Mouse (Mus musculus): ENCODE data around the gene Rhbdf2. TPM values are rescaled to one million over a fixed set of nuclear protein-coding genes. Genes with fewer than 3 reads are reported as not detected.

Rhbdf2 gene
- polyA plus RNA-seq, 1 experiment, result 10.1 TPM

GRCm38 (mm10) chr11:116653234-116653633 lies 26.4 kb upstream of the Rhbdf2 start, which contains the start of gene Prcd:
TSS of gene Prcd (plus strand) at chr11:116653534.
- Histone ChIP-seq H3K4me1 (ENCODE audit: control insufficient read depth, insufficient read depth, low read length) (0 out of 2 replicates have a peak, but pooled peaks cover under 1% of the 10 kb centered on the region), H3K4me3 (ENCODE audit: insufficient read depth, low read length) (peak within 1 kb of the TSS; percentile 20), H3K27ac (ENCODE audit: insufficient read depth, low read length) (no peak within 1 kb of the TSS)
- no peak for TF ChIP-seq POLR2A (IDR thresholded peaks at IDR 0.05; ENCODE audit: low read depth, low read length)
- no peak for TF ChIP-seq CTCF (IDR thresholded peaks at IDR 0.05; ENCODE audit: borderline replicate concordance, insufficient read depth, low read length)

GRCm38 (mm10) chr11:116652330-116653098 lies 25.7 kb upstream of the Rhbdf2 start:
- TF ChIP-seq POLR2A (IDR thresholded peaks at IDR 0.05; ENCODE audit: low read depth, low read length) (no peak), CTCF (IDR thresholded peaks at IDR 0.05; ENCODE audit: borderline replicate concordance, insufficient read depth, low read length) (no peak)
- no peak overlapping the region for H3K27ac ChIP-seq (ENCODE audit: insufficient read depth, low read length)
- no peak overlapping the region for H3K4me3 ChIP-seq (ENCODE audit: insufficient read depth, low read length)
- 0 out of 2 replicates have a peak, but pooled peaks cover 3% of the 10 kb centered on the region for H3K4me1 ChIP-seq (ENCODE audit: control insufficient read depth, insufficient read depth, low read length)

GRCm38 (mm10) chr11:116651339-116651738 lies 24.5 kb upstream of the Rhbdf2 start:
- TF ChIP-seq POLR2A (IDR thresholded peaks at IDR 0.05; ENCODE audit: low read depth, low read length), result no peak
- TF ChIP-seq CTCF (IDR thresholded peaks at IDR 0.05; ENCODE audit: borderline replicate concordance, insufficient read depth, low read length), result no peak
- no peak overlapping the region for H3K27ac ChIP-seq (ENCODE audit: insufficient read depth, low read length)
- H3K4me3 ChIP-seq (ENCODE audit: insufficient read depth, low read length), result no peak overlapping the region
- H3K4me1 ChIP-seq (ENCODE audit: control insufficient read depth, insufficient read depth, low read length), result 0 out of 2 replicates have a peak, but pooled peaks cover 3% of the 10 kb centered on the region

DNA sequence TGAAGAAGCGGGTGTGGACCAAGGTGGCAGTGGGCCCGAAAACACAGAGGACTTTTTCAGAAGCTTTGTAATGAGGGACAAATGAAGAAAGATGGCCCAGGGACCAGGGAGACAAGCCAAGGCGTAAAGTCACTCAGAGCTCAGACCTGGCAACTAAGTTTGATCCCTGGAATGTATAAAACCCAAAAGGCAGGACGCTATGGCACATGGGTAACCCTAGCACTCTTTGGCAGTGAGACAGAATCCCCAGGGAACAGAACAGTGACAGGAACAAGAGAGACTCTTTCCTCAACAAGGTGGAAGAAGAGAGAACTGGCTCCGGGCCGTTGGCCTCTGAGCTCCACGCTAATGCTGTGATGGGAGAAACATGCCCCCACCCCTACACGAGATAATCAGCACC lies 24.0 kb upstream of the Rhbdf2 start:
- no peak for TF ChIP-seq POLR2A (IDR thresholded peaks at IDR 0.05; ENCODE audit: low read depth, low read length)
- TF ChIP-seq CTCF (IDR thresholded peaks at IDR 0.05; ENCODE audit: borderline replicate concordance, insufficient read depth, low read length), result no peak
- 0 out of 2 replicates have a peak, but pooled peaks cover 3% of the 10 kb centered on the region for H3K4me1 ChIP-seq (ENCODE audit: control insufficient read depth, insufficient read depth, low read length)
- no peak overlapping the region for H3K4me3 ChIP-seq (ENCODE audit: insufficient read depth, low read length)
- no peak overlapping the region for H3K27ac ChIP-seq (ENCODE audit: insufficient read depth, low read length)

- H3K4me3 ChIP-seq (ENCODE audit: insufficient read depth, low read length), result no peak overlapping the region
- H3K27ac ChIP-seq (ENCODE audit: insufficient read depth, low read length), result no peak overlapping the region
- 0 out of 2 replicates have a peak, but pooled peaks cover 3% of the 10 kb centered on the region for H3K4me1 ChIP-seq (ENCODE audit: control insufficient read depth, insufficient read depth, low read length)
- TF ChIP-seq CTCF (IDR thresholded peaks at IDR 0.05; ENCODE audit: borderline replicate concordance, insufficient read depth, low read length), result no peak
- no peak for TF ChIP-seq POLR2A (IDR thresholded peaks at IDR 0.05; ENCODE audit: low read depth, low read length)
Observed at GRCm38 (mm10) chr11:116649711-116650337, 23.0 kb upstream of the Rhbdf2 start.

DNA sequence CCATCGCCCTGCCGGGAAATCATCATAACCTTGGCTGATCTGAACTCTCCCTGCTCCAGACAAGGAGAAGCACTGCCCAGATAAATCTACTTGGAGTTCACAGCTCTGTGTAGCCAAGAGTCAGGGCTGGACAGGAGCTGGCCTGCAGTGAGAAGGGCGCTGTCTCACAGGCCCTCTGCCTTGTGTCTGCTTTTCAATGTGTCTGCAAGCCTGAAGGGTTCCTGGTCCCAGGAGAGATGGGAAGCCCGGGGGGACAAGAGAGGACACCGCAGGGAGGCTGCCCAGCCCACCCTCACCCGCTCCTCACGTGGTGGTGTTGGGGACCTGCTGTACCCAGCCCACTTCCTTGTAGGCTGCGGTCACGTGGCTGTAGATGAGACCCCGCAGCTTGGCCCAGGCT lies 22.2 kb upstream of the Rhbdf2 start:
- Histone ChIP-seq H3K4me3 (ENCODE audit: insufficient read depth, low read length) (no peak overlapping the region), H3K27ac (ENCODE audit: insufficient read depth, low read length) (no peak overlapping the region), H3K4me1 (ENCODE audit: control insufficient read depth, insufficient read depth, low read length) (0 out of 2 replicates have a peak, but pooled peaks cover 3% of the 10 kb centered on the region)
- TF ChIP-seq CTCF (IDR thresholded peaks at IDR 0.05; ENCODE audit: borderline replicate concordance, insufficient read depth, low read length) (no peak), POLR2A (IDR thresholded peaks at IDR 0.05; ENCODE audit: low read depth, low read length) (no peak)

GRCm38 (mm10) chr11:116648213-116648921 lies 21.5 kb upstream of the Rhbdf2 start:
- H3K4me1 ChIP-seq (ENCODE audit: control insufficient read depth, insufficient read depth, low read length), result 0 out of 2 replicates have a peak, but pooled peaks cover 3% of the 10 kb centered on the region

DNA sequence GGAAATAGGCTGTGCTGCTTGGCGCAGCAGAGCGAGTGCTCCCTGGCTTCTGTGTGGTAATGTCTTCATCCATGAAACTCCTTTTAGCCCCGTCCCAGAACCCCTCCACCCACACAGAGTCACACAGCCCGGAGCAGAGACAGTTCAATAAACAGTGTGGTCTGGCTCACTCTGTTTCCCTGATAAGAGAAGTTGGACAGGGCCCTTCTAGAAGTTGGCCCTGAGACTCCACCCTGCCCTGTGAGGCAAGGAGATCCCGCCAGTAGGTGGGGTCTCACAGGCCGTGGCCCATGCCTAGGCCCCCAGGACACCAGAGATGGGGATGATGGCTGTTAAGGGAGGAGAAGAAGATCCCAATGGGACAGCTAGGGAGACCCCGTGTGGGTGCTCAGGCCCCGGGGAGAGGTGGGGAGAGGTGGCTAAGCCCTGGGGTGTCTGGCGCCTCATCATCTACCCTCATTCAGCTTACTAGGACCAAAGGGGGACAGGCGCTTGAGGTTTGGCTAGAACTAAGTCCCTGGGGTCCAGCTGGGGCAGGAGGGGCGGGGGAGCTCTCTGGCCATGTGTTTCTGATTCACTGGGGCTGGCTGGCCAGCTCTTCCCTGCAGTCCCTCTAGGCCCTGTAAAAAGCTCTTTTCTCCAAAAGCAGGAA lies 20.6 kb upstream of the Rhbdf2 start:
- 0 out of 2 replicates have a peak, but pooled peaks cover 3% of the 10 kb centered on the region for H3K4me1 ChIP-seq (ENCODE audit: control insufficient read depth, insufficient read depth, low read length)
- H3K27ac ChIP-seq (ENCODE audit: insufficient read depth, low read length), result no peak overlapping the region

More at GRCm38 (mm10) chr11:116648213-116648921, 21.5 kb upstream of the Rhbdf2 start:
- no peak overlapping the region for H3K27ac ChIP-seq (ENCODE audit: insufficient read depth, low read length)
- H3K4me3 ChIP-seq (ENCODE audit: insufficient read depth, low read length), result no peak overlapping the region
- TF ChIP-seq POLR2A (IDR thresholded peaks at IDR 0.05; ENCODE audit: low read depth, low read length), result no peak

DNA sequence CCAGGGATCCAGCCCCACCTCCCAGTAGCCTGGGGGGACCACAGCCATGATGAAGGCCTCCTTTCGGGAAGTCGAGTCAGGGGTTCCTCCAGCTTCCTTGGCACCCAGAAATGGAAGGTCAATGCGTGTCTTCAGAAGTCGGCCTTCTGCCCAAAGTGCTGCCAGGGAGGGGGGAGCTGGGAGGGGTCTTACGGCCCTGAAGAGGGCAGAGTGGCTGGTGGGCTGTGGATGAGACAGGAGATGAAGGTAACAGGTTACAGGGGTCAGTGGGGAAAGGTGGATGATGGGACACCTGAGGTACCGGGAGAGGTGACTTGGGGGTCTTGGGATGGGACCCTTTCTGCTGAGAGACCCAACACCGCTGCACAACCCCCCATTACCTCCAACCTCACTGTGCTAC lies 20.0 kb upstream of the Rhbdf2 start:
- Histone ChIP-seq H3K4me1 (ENCODE audit: control insufficient read depth, insufficient read depth, low read length) (0 out of 2 replicates have a peak, but pooled peaks cover 3% of the 10 kb centered on the region), H3K4me3 (ENCODE audit: insufficient read depth, low read length) (no peak overlapping the region), H3K27ac (ENCODE audit: insufficient read depth, low read length) (no peak overlapping the region)
- no peak for TF ChIP-seq POLR2A (IDR thresholded peaks at IDR 0.05; ENCODE audit: low read depth, low read length)

More for the DNA sequence above, 20.6 kb upstream of the Rhbdf2 start:
- H3K4me3 ChIP-seq (ENCODE audit: insufficient read depth, low read length), result no peak overlapping the region
- TF ChIP-seq POLR2A (IDR thresholded peaks at IDR 0.05; ENCODE audit: low read depth, low read length) (no peak), CTCF (IDR thresholded peaks at IDR 0.05; ENCODE audit: borderline replicate concordance, insufficient read depth, low read length) (no peak)

All from embryonic fibroblast, embryonic 13.5 days (primary cell).